Mouse (Mus musculus): ENCODE measurements around the gene Ccnjl.

- TF ChIP-seq CTCF (IDR thresholded peaks at IDR 0.05; ENCODE audit: extremely low read depth, insufficient read depth, low read length) (peak; percentile 91), POLR2A (IDR thresholded peaks at IDR 0.05; ENCODE audit: extremely low read depth, insufficient read depth, low read length) (no peak)
These were observed 35.9 kb upstream of the Ccnjl start for GRCm38 (mm10) chr11:43492663-43493062.

Measured in cortical plate, adult 2 months (tissue).